Mouse (Mus musculus) E14TG2a.4 (cell line): ENCODE measurements around the gene Cd81.

Experiments used
- CTCF ChIP-seq: conservative IDR thresholded peaks from 2 replicates; pipeline ENCODE4 v1.5.1; 2014; ENCODE audit warnings: low read length
- NANOG ChIP-seq: IDR thresholded peaks from 2 replicates; pipeline ENCODE4 v1.6.1; 2014; ENCODE audit warnings: borderline replicate concordance, low read length, mixed read lengths
- POU5F1 ChIP-seq: IDR thresholded peaks from 2 replicates; pipeline ENCODE4 v1.6.1; 2014; ENCODE audit warnings: low read length, borderline replicate concordance

DNA sequence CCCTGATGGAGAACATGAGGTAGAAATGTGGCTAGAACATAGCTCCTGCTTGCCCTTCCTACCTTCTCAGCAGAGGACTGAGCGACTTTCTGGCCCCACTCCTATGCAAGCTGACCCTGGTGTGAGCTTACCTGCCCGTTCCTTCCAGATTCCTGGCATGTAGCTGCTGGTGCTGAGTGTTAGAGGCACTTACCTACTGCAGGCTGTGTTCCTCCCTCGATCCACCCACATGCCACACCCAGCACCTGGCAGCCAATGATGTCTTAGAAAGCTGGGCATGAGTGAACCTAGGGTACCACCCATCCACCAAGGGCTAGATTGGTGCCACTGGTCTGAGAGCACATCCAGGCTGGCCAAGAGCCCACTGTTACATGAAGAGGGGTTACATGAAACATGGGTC, 41.3 kb downstream of the Cd81 start:
- no peak for TF ChIP-seq CTCF
- no peak for TF ChIP-seq POU5F1
- no peak for TF ChIP-seq NANOG
